Mouse (Mus musculus) spleen, adult 2 months (tissue): ENCODE results near the gene Phactr1.

Experiments
- CTCF ChIP-seq: fragments of 200-500 bp; IDR thresholded peaks from 2 replicates; pipeline ENCODE4 v1.5.1; 2011; ENCODE audit warnings: mild to moderate bottlenecking, inconsistent platforms; ENCODE audit not compliant: insufficient read depth, insufficient read length, insufficient replicate concordance; ENCODE audit errors: extremely low read depth
- POLR2A ChIP-seq: fragments of 200-500 bp; IDR thresholded peaks from 2 replicates; pipeline ENCODE4 v1.6.1; 2011; ENCODE audit warnings: low read depth, low read length, inconsistent platforms

- no peak for TF ChIP-seq POLR2A
- TF ChIP-seq CTCF: no peak
These were observed 185.9 kb downstream of the Phactr1 start for GRCm38 (mm10) chr13:42866162-42866941.
